Mouse (Mus musculus) urinary bladder, postnatal 4 days (tissue): Measurements from ENCODE around the gene Prph2.

Experiments used
- DNase-seq, 2 experiments: peaks; one replicate each; pipeline ENCODE4 v3.0.0; 2021 to 2022; ENCODE audit warnings: low spot score in 2 of 2

Prph2 gene

DNA sequence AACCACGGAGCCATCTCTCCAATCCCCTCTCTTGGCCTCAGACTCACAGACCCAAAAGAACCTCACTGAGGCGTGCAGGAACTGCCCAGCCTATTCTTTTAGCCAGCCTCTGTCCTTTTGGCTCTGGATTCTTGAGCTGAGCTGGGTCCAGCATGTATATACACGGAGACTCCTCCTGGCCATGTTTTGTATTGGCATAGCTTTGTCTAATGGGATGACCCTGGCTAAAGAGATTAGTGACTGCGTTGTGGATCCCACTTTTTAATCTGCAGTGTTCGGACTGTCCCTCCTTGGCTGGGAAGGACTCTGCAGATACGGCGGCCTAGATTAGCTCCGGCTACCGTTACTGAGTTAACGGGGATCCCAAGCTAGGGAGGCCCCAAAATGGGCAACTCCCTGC, at the start of gene Prph2:
TSS of gene Prph2 (plus strand) at position 274 of the 400 bp plus-strand sequence.
- DNase-seq: no peak

DNA sequence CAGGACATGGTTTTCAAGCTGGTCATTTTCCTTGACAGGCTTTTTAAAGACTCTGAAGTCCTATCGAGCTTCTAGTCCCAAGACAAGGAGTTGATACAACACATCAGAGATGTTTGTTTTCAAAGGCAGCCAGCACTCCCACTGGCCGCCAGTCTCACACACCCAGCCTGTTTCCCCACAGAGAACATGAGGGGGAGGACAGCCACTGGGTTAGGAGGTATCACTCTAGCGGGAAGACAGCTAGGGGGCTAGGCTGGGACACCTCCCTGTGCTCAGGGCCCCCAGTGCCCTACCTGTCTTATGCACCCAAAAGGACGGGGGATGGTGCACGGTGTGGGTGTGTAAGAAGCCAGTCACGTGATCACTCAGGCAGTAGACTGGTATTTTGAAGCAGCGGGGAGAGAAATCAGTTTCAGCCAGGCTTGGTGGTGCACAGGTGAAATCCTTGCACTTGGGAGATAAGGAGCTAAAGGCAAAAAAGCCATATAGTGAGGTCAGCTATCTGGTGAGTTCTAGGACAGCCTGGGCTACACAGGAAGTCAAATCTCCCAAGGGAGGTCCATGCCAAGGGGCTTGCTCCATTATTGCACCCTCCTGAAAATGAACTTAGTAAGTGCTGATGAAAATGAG, 45.6 kb upstream of the Prph2 start:
- DNase-seq: no peak

DNA sequence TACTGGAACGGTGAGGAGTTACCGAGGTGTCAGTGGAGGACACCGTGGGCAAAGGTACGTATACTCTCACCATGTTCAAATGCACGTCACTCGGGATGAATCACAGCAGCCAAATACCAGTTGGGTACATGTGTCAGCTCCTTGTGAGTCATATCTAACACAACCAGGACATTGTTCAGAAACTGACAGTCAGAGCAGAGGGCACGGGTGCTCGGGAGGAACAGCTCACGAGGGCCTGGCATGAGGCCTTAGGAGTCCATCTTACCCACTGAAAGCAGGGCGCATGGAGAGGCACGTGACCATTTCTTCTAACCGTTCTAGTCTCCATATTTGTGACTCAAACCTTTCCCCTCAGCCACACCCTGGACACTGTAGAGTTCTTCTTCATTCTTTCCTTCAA, 43.4 kb upstream of the Prph2 start:
- DNase-seq: no peak

DNA sequence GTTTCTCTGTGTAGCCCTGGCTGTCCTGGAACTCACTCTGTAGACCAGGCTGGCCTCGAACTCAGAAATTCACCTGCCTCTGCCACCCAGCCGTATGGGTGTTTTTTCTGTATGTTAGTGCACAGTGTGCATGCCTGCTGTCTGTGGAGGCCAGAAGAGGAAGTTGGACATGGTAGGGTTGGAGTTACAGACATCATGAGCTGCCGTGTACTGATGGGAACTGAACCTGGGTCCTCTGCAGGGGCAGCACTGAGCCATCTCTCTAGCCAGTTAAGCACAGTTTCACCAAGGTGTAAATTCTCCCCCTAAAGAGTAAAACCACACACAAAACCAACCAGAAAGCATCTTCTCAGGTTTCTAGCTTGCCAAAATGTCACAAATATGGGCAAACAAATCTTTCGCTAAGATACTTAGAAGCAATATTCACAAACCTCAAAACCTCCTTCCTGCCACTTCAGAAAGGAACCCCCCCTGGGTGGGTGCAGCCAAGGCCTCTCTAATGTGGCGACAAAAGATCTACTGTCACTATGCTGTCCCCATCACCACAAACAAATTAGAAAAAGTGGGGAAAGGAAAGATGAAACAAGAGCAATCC, 40.0 kb upstream of the Prph2 start:
- no peak for DNase-seq

DNA sequence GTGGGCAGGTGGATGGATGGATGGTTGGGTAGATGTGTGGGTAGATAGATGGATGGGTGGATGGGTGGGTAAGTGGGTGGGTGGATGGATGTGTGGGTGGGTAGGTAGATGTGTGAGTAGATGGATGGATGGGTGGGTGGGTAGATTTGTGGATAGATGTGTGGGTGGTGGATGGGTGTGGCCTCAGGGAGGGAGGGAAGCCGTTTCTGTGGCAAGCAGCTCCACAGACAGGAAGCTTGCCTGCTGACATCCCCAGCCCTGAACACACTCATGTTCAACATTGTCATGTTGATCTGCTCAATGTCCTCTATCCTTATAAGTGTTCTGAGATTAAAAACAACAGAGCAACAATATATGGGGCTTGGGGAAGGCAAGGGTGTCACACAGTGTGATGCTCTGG, 39.3 kb upstream of the Prph2 start:
- no peak for DNase-seq

DNA sequence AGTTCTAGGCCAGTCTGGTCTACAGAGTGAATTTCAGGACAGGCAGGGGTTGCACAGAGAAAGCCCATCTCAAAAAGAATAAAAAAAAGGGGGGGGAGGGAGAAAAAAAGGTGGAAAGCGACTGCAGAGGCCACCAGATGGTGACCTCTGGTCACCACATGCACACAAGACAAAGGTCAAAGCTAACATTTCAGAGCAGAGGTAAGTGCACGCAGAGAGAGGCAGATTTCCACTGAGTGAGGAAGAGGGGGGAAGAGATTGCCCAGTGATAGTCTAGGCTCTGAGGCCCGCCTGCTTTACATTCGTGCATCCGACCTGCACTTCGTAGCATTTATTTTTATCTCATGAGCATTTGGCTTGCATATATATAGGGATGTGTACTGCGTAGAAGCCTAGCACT, 37.5 kb upstream of the Prph2 start:
- no peak for DNase-seq

DNA sequence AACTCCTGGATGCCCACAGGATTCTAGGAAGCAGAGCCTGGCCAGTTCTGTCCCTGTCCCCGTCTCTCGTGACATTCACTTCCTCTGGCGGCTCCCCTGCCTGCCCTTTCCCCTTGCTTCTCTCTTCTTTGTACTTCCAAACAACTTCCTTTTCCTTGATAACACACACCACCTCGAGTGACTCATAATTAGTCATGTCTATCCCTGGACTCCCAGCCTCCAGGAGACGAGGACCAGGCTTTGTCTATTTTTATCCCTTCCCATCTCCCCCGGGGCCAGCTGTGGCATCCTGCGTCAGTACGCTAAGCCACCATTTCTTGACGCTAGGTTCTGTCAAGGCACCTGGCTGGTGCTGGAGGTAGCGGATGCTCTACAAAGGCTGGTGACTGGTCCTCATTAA, 36.1 kb upstream of the Prph2 start:
- DNase-seq: no peak

DNA sequence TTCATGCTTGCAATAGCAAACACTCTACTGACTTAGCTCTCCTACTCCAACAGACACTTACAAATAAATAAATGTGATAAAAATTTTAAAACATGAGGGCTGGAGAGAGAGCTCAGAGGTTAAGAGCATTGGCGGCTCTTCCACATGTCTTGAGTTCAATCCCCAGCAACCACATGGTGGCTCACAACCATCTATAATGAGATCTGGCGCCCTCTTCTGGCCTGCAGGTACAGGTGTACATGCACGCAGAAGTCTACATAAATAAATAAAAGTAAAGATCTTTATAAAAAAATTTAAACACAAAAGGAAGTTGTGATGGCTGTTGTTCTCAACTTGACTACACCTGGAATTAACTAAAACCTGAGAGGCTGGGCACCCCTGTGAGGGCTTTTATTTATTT, 34.6 kb upstream of the Prph2 start:
- no peak for DNase-seq

DNA sequence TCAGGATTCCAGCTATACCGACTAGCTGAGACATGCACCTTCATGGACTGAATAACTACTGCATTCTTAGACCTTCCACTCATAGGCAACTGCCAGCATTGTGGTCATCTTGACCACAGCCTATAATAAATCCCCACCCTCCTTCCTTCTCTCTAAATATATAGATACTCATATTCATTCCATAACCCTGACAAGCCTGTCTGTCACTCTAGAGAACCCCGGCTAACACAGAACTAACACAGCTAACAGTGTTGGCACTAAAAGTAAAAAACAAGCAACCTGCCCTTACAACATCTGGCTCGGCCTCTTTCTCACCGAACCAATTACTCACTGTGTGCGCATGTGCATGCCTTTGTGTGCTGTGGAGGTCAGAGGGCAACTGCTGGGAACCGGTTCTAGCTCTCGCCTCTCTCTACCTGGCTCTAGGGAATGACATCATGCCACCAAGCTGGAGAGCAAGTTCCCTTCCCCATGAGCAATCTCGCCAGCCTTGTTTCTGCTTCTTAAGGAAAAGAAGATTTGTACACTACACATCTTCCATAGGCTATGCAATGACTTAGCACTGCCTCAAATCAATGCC, 33.8 kb upstream of the Prph2 start:
- DNase-seq: no peak

DNA sequence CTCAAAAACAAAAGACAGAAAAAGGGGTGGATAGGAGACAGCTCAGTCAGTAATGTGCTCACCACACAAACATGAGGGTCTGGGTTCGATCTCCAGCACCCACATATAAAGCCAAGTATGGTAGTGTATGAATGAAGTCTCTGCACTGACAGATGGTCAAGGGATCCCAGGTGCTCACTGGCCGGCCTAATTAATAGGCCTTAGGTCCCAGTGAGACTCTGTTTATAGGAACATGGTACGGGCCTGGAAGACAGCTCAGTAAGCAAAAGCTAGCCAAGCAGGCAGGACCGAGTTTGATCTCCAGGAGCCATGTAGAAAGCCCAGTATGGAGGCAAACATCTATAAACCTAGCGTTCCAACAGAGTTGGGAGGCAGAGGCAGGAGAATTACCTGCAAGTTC, 33.2 kb upstream of the Prph2 start:
- DNase-seq: no peak

DNA sequence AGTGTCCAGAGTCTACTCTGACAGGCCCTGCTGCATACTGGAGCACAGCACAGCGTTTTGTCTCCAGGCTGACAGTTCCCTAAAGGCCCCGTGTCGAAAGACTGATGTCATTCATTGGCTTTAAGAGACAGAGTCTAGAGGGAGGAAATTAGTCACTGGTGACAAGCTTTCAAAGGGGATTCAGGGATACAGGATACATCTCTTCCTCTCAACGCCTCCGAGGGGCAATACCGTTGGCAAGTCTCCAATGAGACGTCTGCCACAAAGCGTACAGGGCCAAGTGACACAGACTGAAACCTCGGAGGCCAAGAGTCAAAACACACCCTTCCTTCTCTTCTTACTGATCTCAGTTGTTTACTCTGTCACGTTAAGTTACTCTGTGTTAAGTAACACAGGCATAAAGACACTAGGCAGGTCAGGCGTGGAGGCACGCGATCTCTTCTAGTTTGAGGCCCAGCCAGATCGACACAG, 30.4 kb upstream of the Prph2 start:
- no peak for DNase-seq

DNA sequence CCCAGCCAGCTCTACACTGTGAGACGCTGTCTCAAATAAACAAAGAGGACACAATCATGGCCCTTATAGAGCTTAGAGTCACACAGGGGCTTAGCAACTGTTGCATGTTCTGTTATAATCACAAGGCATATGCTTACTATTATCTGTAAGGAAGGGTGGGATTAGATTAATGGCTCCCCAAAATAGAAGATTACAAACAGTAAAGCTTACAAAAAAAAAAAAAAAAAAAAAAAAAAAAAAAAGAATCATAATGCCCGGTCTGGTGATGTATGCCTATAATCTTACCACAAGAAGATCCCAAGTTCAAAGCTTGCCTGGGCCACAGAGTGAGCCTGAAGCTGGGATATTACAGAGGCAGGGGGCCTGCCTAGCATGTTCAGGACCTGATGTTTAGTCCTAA, 29.9 kb upstream of the Prph2 start:
- no peak for DNase-seq

DNA sequence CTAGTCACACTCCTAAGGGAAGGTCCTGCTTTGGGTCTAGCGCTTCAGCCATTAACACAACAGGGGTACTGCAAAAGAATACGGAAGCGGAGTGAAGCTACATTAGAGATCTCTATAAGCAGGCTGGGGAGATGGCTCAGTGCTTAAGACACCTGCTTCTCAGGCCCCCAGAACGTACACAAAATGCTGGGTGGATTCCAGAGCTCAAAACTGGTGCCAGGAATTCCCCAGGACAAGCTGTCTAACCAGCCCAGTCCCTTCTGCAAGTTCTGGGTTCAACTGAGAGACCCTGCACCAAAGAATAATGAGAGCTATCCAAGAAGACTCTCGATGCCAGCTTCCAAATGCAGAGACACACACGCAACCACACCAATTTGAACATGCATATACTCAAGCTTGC, 28.5 kb upstream of the Prph2 start:
- DNase-seq: no peak

DNA sequence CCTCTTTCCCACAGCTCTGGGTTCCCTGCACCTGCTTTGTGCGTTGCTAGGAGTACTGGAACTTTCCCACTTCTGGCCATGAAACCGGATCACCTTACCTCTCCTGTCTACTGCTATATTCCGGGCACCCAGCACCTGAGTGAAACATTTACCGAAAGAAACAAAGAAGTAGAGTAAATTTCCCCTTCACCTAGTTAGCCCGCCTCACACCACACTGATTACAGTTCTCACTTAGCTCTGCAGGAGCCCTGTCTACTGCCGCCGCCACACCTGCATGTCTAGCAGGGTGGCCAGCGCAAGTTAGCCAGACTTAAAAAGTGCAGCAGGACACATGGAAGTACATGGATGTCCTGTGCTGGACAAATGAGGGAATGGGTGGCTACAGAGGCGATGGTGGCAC, 27.2 kb upstream of the Prph2 start:
- no peak for DNase-seq

DNA sequence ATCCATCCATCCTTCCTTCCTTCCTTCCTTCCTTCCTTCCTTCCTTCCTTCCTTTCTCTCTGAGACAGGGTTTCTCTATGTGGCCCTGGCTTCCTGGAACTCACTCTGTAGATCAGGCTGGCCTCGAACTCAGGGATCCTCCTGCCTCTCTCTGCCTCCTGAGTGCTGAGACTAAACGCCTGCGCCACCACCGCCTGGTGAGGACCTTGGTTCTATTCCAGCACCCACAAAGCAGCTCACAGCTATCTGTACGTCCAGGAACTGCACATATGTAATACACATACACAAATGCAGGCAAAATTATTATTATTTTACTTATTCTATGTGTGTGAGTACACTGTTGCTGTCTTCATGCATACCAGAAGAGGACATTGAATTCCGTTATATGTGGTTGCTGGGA, 25.5 kb upstream of the Prph2 start:
- no peak for DNase-seq

DNA sequence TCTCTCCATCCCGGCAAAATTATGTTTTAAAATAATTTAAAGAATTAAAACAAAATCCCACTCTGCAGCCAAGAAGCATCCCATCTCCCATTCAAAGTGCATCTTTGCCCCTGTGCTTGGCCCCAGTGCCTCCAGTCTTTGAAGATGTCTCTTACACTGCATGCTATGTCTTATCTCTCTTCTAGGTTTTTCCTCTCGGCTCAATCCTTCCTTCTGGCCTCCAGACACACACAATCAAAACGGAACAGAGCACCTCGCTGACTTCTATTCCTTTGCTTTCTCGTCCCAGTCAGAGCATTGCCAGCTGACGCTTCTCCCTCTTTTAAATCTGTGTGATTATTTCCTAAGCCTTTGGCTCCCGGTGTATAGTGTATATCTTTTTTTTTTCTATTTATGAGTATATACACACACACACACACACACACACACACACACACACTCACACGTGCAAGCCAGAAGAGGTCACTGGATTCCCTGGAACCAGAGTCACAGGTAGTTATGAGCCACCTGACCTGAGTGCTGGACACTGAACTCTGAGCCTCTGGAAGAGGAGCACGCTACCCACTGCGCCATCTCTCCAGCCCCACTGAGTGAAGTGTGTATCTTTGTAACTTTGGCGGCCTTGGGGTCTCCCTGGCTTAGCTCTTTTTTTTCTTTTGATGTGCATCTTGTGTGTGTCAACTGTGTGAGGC, 24.9 kb upstream of the Prph2 start:
- no peak for DNase-seq

DNA sequence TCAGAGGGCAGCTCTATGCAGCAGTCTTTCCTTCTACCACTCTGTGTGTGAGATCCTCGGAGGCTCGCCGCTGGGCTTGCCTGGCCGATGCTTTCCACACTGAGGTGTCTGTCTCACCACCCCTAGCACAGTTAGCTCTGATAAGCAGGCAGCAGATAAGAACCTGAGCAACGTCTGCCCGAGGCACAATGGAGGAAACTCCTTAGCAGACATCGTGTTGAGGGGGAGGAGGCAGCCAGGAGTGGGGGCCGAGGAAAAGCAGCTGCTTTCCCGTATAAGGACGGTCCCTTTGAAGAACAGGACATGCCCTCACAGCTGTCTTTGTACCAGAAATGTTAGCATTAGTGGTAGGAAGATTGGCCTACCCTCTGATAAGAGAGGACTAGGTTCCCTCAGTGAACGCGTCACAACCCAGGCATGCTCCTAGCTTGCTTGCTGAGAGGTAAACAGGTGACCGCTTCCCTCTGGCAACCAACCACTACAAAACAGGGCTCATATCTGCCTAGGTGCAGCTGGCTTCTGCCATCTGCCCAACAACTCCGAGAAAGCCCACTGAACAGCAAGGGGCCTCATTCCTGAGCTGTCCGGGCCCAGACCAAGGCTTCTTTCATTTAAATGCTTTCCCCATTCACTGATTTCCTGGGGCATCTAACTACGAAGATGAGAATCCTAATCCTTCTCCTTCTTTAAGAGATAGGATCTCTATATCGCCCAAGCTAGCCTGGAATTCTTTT, 24.2 kb upstream of the Prph2 start:
- no peak for DNase-seq

DNA sequence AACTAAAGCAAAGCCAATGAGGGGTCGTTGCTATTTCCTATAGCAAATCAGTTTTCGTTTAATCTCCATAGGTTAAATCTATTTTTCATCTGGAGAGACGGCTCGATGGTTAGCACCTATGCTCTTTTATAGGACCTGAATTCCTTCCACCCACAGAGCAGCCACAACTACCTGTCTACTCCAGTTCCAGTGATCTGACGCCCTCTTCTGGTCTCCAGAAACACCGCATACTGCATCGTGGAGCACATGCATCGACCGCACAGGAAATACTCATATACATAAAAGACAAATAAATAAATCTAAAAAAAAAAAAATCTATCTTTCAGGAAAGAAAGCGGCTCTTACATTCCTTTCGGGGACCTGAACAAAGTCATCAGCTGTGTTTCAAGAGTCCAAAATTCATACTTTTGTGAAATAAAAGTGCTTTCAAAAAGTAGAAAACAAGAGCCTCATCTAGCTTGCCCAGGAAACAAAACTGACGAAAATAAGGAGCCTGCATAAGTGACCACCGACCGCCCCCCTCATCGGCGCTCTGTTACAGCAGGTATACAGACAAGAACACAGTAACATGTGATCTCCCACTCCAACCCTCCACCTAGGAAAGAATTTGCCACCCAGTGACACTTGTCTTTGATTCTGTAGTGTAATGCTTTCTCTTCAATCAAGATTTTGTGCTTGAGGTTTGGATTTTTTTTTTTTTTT, 21.6 kb upstream of the Prph2 start:
- no peak for DNase-seq

DNA sequence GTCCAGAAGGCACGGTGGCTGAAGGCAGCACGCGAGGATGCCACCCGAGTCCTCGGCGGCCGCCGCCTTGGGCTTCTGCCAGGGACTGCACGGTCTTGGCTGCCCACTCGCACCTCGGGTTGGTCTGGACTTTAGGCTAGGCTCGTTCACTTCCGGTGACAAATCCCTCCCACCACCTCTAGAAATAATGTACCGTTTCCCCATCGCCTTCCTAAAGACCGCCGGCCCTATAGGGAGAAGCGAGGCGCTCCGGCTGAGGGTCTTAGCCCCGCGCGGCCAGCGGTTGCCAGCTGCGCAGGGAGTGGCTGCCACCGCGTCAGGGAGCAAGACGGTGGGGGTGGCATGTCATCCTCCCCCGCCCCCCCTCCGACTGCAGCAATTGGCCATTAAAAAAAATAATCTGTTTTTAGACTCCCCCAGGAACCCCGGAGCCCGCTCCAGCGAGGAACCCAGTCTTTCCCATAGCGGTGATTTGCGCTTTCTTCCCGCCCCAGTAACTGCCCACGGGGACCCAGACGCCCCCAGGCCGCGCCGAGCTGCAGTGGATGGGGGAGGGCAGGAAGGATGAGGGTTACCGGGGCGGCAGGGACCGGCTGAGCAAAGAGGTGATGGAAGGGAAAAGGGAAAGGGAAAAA, 20.7 kb upstream of the Prph2 start:
- DNase-seq: peak; percentile 71 to 76

DNA sequence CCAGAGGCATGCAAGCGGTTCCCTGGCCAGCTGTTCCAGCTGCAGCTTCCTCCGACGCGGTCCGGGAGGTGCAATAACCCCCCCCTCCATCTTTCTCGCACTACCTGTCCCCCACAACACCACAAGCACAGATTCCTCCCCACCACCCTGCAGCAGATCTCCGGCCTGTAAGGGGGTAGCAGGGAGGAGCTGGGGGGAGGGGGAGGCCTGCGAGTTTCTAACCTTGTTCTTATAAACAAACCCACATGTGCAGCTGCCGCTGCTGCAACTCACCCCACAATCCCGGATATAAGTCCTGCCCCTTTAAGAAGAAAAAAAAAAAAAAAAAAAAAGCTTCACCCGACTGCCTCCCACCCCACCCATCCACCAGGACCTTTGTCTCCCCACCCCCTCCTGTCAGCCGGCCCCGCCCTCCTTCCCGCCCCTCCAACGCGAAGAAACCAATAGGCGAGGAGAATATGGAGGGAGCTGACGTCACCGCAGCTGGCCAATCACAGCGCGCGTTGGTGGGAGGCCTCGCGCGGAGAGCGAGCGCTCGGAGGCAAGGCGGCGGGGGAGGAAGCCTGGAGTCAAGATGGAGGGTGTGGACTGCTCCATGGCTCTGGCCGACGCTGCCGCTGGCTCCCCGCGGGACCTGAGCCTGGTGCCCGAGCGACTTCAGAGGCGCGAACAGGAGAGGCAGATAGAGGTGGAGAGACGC, 20.0 kb upstream of the Prph2 start, which contains the start of gene Tbcc:
TSS of gene Tbcc (plus strand) at position 569 of the 700 bp plus-strand sequence.
- peak; percentile 95 to 97 for DNase-seq
